Comparison of ENCODE assay signal across 16 mouse cellular contexts in the genomic region with DNA sequence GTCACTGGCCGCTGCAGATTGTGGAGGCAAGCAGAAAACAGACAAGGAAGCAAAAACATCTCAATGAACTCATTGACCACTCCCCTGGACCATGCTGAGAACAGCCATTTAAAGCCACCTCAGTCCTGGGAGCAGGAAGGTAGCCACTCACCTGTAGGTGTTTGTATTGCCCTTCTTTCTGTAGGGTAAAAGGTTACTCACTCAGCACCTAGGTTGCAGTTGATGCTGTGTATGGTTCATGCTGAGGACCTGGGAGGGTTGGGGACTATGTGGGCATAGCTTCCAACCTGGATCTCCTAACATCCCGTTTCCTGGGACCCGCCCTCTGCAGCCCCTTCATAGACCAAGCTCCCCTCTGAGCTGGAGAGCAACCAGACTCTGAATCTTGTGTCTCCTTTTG.
"Had no signal": no experiment of that assay in that cellular context is flagged by ENCODE, and none has a peak within 500 bp of the region (broad histone marks: within the 10 kb centered on the region; RNA-seq: fewer than 3 reads in every experiment).

No protein-coding gene starts in this region.

- H3K4me3 ChIP-seq: heart, embryonic 10.5 days; heart, embryonic 12.5 days; hindbrain, embryonic 10.5 days; hindbrain, embryonic 12.5 days; hindbrain, embryonic 15.5 days; limb, embryonic 13.5 days; limb, embryonic 15.5 days; liver, embryonic 12.5 days had no signal

- DNase-seq: heart, postnatal 4 days; kidney, adult 11 months; kidney, adult 9 months; kidney, postnatal 36 days; layer of hippocampus, adult 9-11 months; layer of hippocampus, postnatal 36 days; left cerebral cortex, postnatal 4 days had no signal

- H3K27ac ChIP-seq: heart, embryonic 10.5 days; hindbrain, embryonic 12.5 days; hindbrain, embryonic 15.5 days; hindbrain, postnatal 0 days; limb, embryonic 13.5 days; limb, embryonic 15.5 days; liver, embryonic 12.5 days had no signal

- ATAC-seq: hindbrain, postnatal 0 days; liver, embryonic 12.5 days had no signal

- H3K27me3 ChIP-seq: hindbrain, embryonic 12.5 days; hindbrain, embryonic 15.5 days; limb, embryonic 13.5 days; limb, embryonic 15.5 days; liver, embryonic 12.5 days had no signal

- H3K4me1 ChIP-seq: heart, embryonic 12.5 days; hindbrain, embryonic 15.5 days; liver, embryonic 12.5 days had no signal

- H3K9me3 ChIP-seq: heart, embryonic 10.5 days; heart, embryonic 12.5 days; hindbrain, embryonic 10.5 days; hindbrain, embryonic 12.5 days; hindbrain, embryonic 15.5 days; limb, embryonic 13.5 days; limb, embryonic 15.5 days; liver, embryonic 12.5 days had no signal

- H3K9ac ChIP-seq: heart, embryonic 12.5 days; hindbrain, embryonic 12.5 days; hindbrain, embryonic 15.5 days; limb, embryonic 15.5 days; liver, embryonic 12.5 days had no signal

- H3K4me2 ChIP-seq: heart, embryonic 12.5 days; hindbrain, embryonic 12.5 days; hindbrain, embryonic 15.5 days; limb, embryonic 13.5 days; limb, embryonic 15.5 days; liver, embryonic 12.5 days had no signal

- H3K36me3 ChIP-seq: heart, embryonic 10.5 days; heart, embryonic 12.5 days; hindbrain, embryonic 10.5 days; hindbrain, embryonic 12.5 days; hindbrain, embryonic 15.5 days; limb, embryonic 13.5 days; limb, embryonic 15.5 days; liver, embryonic 12.5 days had no signal
